In genomic region chr1:89305171-89305570, GRCm38 (mm10) we compare ENCODE assay signal across 26 mouse cellular contexts.
DNase-seq lines count a peak whose midpoint lies in the region; ATAC-seq and TF ChIP-seq lines count a peak whose summit lies in the region.
"Had no signal": no experiment of that assay in that cellular context is flagged by ENCODE, and none has a peak within 500 bp of the region (broad histone marks: within the 10 kb centered on the region; RNA-seq: fewer than 3 reads in every experiment).

No protein-coding gene starts in this region.

- no peak for ATAC-seq in forebrain, postnatal 0 days
- ATAC-seq in lung, embryonic 14.5 days (ENCODE audit: insufficient read depth) = no peak
- ATAC-seq: forebrain, embryonic 13.5 days had no signal

- H3K4me2 ChIP-seq in forebrain, postnatal 0 days (ENCODE audit: low read depth) = no peak overlapping the region
- H3K4me2 ChIP-seq in lung, embryonic 14.5 days = no peak overlapping the region
- H3K4me2 ChIP-seq: embryonic facial prominence, embryonic 13.5 days; forebrain, embryonic 13.5 days; heart, embryonic 11.5 days; hindbrain, embryonic 14.5 days; neural tube, embryonic 15.5 days had no signal

- no peaks in the 10 kb centered on the region for H3K36me3 ChIP-seq in forebrain, embryonic 10.5 days (replicated peaks)
- no peaks in the 10 kb centered on the region for H3K36me3 ChIP-seq in forebrain, postnatal 0 days (ENCODE audit: insufficient read depth)
- no peaks in the 10 kb centered on the region for H3K36me3 ChIP-seq in lung, embryonic 14.5 days (ENCODE audit: insufficient read depth)
- H3K36me3 ChIP-seq: embryonic facial prominence, embryonic 13.5 days; G1E; neural tube, embryonic 15.5 days had no signal

- peak; percentile 9 for DNase-seq in forebrain, embryonic 10.5 days (ENCODE audit: extremely low spot score, low spot score)
- no peak for DNase-seq in forebrain, postnatal 0 days
- DNase-seq in lung, embryonic 14.5 days = peak; percentile 27
- DNase-seq in lung, postnatal 4 days = no peak
- peak; percentile 29 for DNase-seq in lung, postnatal 14 days
- DNase-seq in layer of hippocampus, adult 9-11 months = no peak
- no peak for DNase-seq in left cerebral cortex, postnatal 36 days (ENCODE audit: low spot score in 2 of 2)
- DNase-seq: adrenal gland, adult 8-10 months; cerebellum, adult 8-10 months; cerebellum, postnatal 36 days; gastrocnemius, postnatal 14 days; kidney, adult 18-20 months; kidney, postnatal 4 days; liver; midbrain, embryonic 14.5 days; right cerebral cortex, postnatal 25 days; thymus, postnatal 4 days had no signal

- intact Hi-C loops in left cerebral cortex, postnatal 36 days (cut with DNase I) = loop anchor here (10.0 kb wide), 1 partner anchor 150 kb away; the partner anchor contains the start of gene Agap1

- WGBS in forebrain, embryonic 10.5 days = 72% methylated on average over 7 of the region's 7 CpGs
- 80% methylated on average over 7 of the region's 7 CpGs for WGBS in forebrain, postnatal 0 days
- 51% methylated on average over 7 of the region's 7 CpGs for whole genome bisulfite sequencing in lung, embryonic 14.5 days

- H3K27ac ChIP-seq in forebrain, embryonic 10.5 days = no peak overlapping the region
- H3K27ac ChIP-seq in forebrain, postnatal 0 days (ENCODE audit: low read depth, low read length) = no peak overlapping the region
- no peak overlapping the region for H3K27ac ChIP-seq in lung, embryonic 14.5 days (ENCODE audit: low read depth)
- H3K27ac ChIP-seq: embryonic facial prominence, embryonic 13.5 days; forebrain, embryonic 13.5 days; hindbrain, embryonic 14.5 days; liver, embryonic 14.5 days; macrophage; neural tube, embryonic 15.5 days had no signal

- H3K9me3 ChIP-seq in forebrain, embryonic 10.5 days = peaks cover 4% of the 10 kb centered on the region; the same call in 1 of the 2 replicates
- H3K9me3 ChIP-seq in forebrain, postnatal 0 days (ENCODE audit: low read length) = no peaks in the 10 kb centered on the region
- no peaks in the 10 kb centered on the region for H3K9me3 ChIP-seq in lung, embryonic 14.5 days (ENCODE audit: low read depth, low read length)
- H3K9me3 ChIP-seq: embryonic facial prominence, embryonic 13.5 days; forebrain, embryonic 13.5 days; neural tube, embryonic 15.5 days had no signal

- no peak overlapping the region for H3K9ac ChIP-seq in forebrain, postnatal 0 days
- no peak overlapping the region for H3K9ac ChIP-seq in lung, embryonic 14.5 days
- H3K9ac ChIP-seq: embryonic facial prominence, embryonic 13.5 days; forebrain, embryonic 13.5 days; hindbrain, embryonic 14.5 days; liver, embryonic 14.5 days; neural tube, embryonic 15.5 days had no signal

- no peak for TF ChIP-seq CTCF in forebrain, postnatal 0 days (IDR thresholded peaks at IDR 0.05; ENCODE audit: low read depth)
- TF ChIP-seq CTCF in lung, embryonic 14.5 days (IDR thresholded peaks at IDR 0.05; ENCODE audit: low read depth) = no peak

- H3K27me3 ChIP-seq in forebrain, embryonic 10.5 days (ENCODE audit: poor library complexity, severe bottlenecking) = 0 out of 2 replicates have a peak, but pooled peaks cover 10% of the 10 kb centered on the region
- no peaks in the 10 kb centered on the region for H3K27me3 ChIP-seq in forebrain, postnatal 0 days (ENCODE audit: insufficient read depth, low read length)
- no peaks in the 10 kb centered on the region for H3K27me3 ChIP-seq in lung, embryonic 14.5 days (ENCODE audit: insufficient read depth, low read length)
- H3K27me3 ChIP-seq: embryonic facial prominence, embryonic 13.5 days; forebrain, embryonic 13.5 days; neural tube, embryonic 15.5 days had no signal

- no peak overlapping the region for H3K4me3 ChIP-seq in forebrain, embryonic 10.5 days
- H3K4me3 ChIP-seq in forebrain, postnatal 0 days (ENCODE audit: low read depth, low read length) = no peak overlapping the region
- H3K4me3 ChIP-seq in lung, embryonic 14.5 days (ENCODE audit: low read depth, low read length) = no peak overlapping the region
- H3K4me3 ChIP-seq: embryonic facial prominence, embryonic 13.5 days; erythroblast, embryonic 14.5 days; forebrain, embryonic 13.5 days; neural tube, embryonic 15.5 days had no signal

- H3K4me1 ChIP-seq in forebrain, embryonic 10.5 days = peaks cover 13% of the 10 kb centered on the region
- H3K4me1 ChIP-seq in forebrain, postnatal 0 days (ENCODE audit: insufficient read depth) = no peaks in the 10 kb centered on the region; the same call in 1 of the 2 replicates
- H3K4me1 ChIP-seq in lung, embryonic 14.5 days (ENCODE audit: insufficient read depth) = no peaks in the 10 kb centered on the region

Comparison
In these comparisons a context has a peak if more than half of its experiments do, and no peak if none do; other contexts are left out.
1. DNase-seq: peak in forebrain, embryonic 10.5 days (single experiment), lung, embryonic 14.5 days (single experiment) and lung, postnatal 14 days (single experiment); none in forebrain, postnatal 0 days (single experiment), lung, postnatal 4 days (0 of 2), layer of hippocampus, adult 9-11 months (single experiment) and left cerebral cortex, postnatal 36 days (0 of 2).